Mouse (Mus musculus) liver, embryonic 16.5 days (tissue): ENCODE data around the gene Olfr93. TPM values are rescaled to one million over a fixed set of nuclear protein-coding genes. Genes with fewer than 3 reads are reported as not detected.
"Not testable (repeated sequence)": the region's sequence is repeated elsewhere in the genome, so short reads cannot be mapped to it uniquely, and the experiment has no call there.

ENCODE experiments used
- ATAC-seq: fragments of 200-750 bp; cut with Nextera tagmentation; 2 replicates; pipeline ENCODE4 v1.8.0; 2017; ENCODE audit warnings: low read depth, mild to moderate bottlenecking, moderate number of reproducible peaks, moderate library complexity
- H3K27ac ChIP-seq: fragments of 300-500 bp; sonication (generic); 2 replicates; pipeline ENCODE4 v1.5.1; 2014; ENCODE audit warnings: mild to moderate bottlenecking, low read length
- H3K27me3 ChIP-seq: fragments of 300-500 bp; sonication (generic); 2 replicates; pipeline ENCODE4 v1.6.1; 2014; ENCODE audit warnings: low read depth, low read length, mixed read lengths; ENCODE audit not compliant: control insufficient read depth, insufficient read depth
- H3K36me3 ChIP-seq: fragments of 300-500 bp; sonication (generic); 2 replicates; pipeline ENCODE4 v1.6.1; 2014; ENCODE audit warnings: mild to moderate bottlenecking; ENCODE audit not compliant: control insufficient read depth, insufficient read depth
- H3K4me1 ChIP-seq: fragments of 300-500 bp; sonication (generic); 2 replicates; pipeline ENCODE4 v1.6.1; 2014; ENCODE audit warnings: low read depth, low read length, mixed read lengths; ENCODE audit not compliant: control insufficient read depth
- H3K4me2 ChIP-seq: fragments of 300-500 bp; sonication (generic); 2 replicates; pipeline ENCODE4 v1.6.1; 2014; ENCODE audit warnings: low read depth, low read length, mixed read lengths
- H3K4me3 ChIP-seq: fragments of 300-500 bp; sonication (generic); 2 replicates; pipeline ENCODE4 v1.5.1; 2014; ENCODE audit warnings: low read depth, mild to moderate bottlenecking, low read length
- H3K9ac ChIP-seq: fragments of 300-500 bp; sonication (generic); 2 replicates; pipeline ENCODE4 v1.6.1; 2014; ENCODE audit warnings: low read depth, low read length
- H3K9me3 ChIP-seq: fragments of 300-500 bp; sonication (generic); replicated peaks from 2 replicates; pipeline ENCODE4 v1.6.1; 2016; ENCODE audit warnings: low read length; ENCODE audit not compliant: control insufficient read depth
- WGBS: fragments of 180-500 bp; shearing (Covaris S2); extraction: QIAGEN DNeasy Blood & Tissue Kit; methylation state at CpG from one replicate; pipeline ENCODE4 v1.1.7; 2014; ENCODE audit not compliant: insufficient replicate concordance; 5-methylcytosine and 5-hydroxymethylcytosine counted together
- polyA plus RNA-seq: library from polyadenylated mRNA; unstranded; fragments of >200 nt; fragmentation: Nextera tagmentation; extraction: Ambion mirVana; gene quantifications from 2 replicates; pipeline ENCODE4 v1.2.1, GENCODE M21; 2015

The Olfr93 gene
- polyA plus RNA-seq, 1 experiment from 2014 or later = not detected

DNA sequence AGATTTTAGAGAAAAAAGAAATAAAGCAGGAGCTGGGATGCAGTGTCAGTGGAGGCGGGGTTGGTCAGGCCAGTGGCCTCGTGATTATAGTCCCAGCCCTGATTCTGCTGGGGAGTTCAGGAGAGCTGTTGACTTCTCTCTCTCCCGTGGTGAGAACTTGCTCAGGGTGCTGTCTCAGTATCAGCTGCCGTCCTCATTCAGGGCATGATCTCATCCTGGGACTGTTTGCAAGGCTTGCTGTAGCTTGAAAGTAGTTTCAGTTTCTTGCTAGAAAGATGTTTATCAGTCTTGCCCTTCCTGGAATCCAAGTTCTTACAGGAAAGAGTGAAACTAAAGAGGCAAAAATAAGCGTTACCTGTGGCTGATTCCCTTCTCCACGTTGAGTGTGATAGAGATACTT, 24.2 kb upstream of the Olfr93 start:
- no peak overlapping the region for H3K9ac ChIP-seq
- no peaks in the 10 kb centered on the region for H3K36me3 ChIP-seq
- no peak for ATAC-seq
- no peaks in the 10 kb centered on the region for H3K27me3 ChIP-seq
- no peak overlapping the region for H3K27ac ChIP-seq
- H3K4me2 ChIP-seq = no peak overlapping the region
- no peaks in the 10 kb centered on the region for H3K9me3 ChIP-seq
- 20% methylated on average over 6 of the region's 6 CpGs for WGBS
- no peak overlapping the region for H3K4me3 ChIP-seq
- no peaks in the 10 kb centered on the region for H3K4me1 ChIP-seq

DNA sequence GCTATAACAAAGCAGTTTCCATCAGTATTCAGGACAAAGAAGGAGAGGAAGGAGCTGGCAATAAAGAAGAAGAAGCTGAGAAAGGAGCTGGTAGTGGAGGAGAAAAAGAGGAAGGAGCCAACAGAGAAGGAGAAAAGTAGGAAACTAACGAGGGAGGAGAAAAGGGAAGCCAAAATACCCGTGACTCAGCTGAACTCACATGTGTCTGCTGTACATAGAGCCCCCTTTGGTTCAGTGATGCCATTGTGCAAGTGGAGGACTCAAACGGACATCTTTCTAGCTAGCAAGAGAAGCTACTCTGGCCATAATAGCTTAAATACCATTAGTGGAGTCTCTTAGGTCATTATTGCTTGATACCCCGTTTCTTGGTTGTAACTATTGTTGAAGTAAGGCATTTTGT, 29.9 kb downstream of the Olfr93 start:
- H3K27ac ChIP-seq, H3K4me2 ChIP-seq, H3K36me3 ChIP-seq, ATAC-seq, H3K27me3 ChIP-seq, H3K9ac ChIP-seq, H3K4me3 ChIP-seq, H3K4me1 ChIP-seq, H3K9me3 ChIP-seq: not testable (repeated sequence)
- 25% methylated on average over 4 of the region's 4 CpGs for WGBS

DNA sequence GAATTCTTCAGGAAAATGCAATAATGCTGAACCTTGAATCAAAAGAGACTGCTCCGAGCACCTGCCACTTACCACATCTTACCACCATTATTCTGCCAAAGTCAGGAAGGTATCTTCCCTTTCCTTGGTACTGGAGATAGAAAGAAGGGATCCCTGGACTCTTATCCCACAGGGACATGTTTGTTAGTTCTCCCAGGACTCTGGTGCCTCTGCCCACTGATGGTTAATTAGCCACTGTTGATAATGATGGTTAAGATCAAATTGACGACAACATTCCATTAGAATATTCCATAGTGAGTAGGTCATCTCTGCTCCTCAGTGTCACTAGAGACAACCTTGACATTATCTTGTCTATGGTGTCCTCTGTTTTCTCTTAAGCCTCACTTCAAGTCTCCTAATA, 41.3 kb downstream of the Olfr93 start, which contains the start of gene Olfr92:
TSS of gene Olfr92 (minus strand) at position 101 of the 400 bp plus-strand sequence.
- Histone ChIP-seq H3K36me3 (no peaks in the 10 kb centered on the region), H3K4me1 (no peaks in the 10 kb centered on the region)
- 56% methylated on average over 2 of the region's 2 CpGs for WGBS

GRCm38 (mm10) chr17:37098178-37098577, 63.1 kb downstream of the Olfr93 start, which contains the start of gene Olfr91:
Gene Olfr91, minus strand, starts transcription at chr17:37098278.
- 63% methylated on average over 1 of the region's 1 CpGs for WGBS
- no peak within 1 kb of the TSS for H3K9ac ChIP-seq
- H3K27me3 ChIP-seq = no peaks in the 10 kb centered on the region
- no peak within 1 kb of the TSS for H3K4me2 ChIP-seq
- H3K27ac ChIP-seq = no peak within 1 kb of the TSS
- no peaks in the 10 kb centered on the region for H3K9me3 ChIP-seq
- no peaks in the 10 kb centered on the region for H3K36me3 ChIP-seq
- H3K4me1 ChIP-seq = no peaks in the 10 kb centered on the region
- no peak for ATAC-seq
- no peak within 1 kb of the TSS for H3K4me3 ChIP-seq

More for the DNA sequence above, 41.3 kb downstream of the Olfr93 start, which contains the start of gene Olfr92:
- no peak within 1 kb of the TSS for H3K4me2 ChIP-seq
- H3K9ac ChIP-seq = no peak within 1 kb of the TSS
- no peaks in the 10 kb centered on the region for H3K9me3 ChIP-seq
- ATAC-seq = no peak
- H3K27me3 ChIP-seq = no peaks in the 10 kb centered on the region
- H3K27ac ChIP-seq = no peak within 1 kb of the TSS
- no peak within 1 kb of the TSS for H3K4me3 ChIP-seq

GRCm38 (mm10) chr17:37093289-37093688, 68.0 kb downstream of the Olfr93 start:
- H3K36me3 ChIP-seq = no peaks in the 10 kb centered on the region
- H3K9me3 ChIP-seq = no peaks in the 10 kb centered on the region
- WGBS = 59% methylated on average over 5 of the region's 5 CpGs
- no peaks in the 10 kb centered on the region for H3K4me1 ChIP-seq
- H3K9ac ChIP-seq = no peak overlapping the region
- H3K4me3 ChIP-seq = no peak overlapping the region
- H3K27ac ChIP-seq = no peak overlapping the region
- no peaks in the 10 kb centered on the region for H3K27me3 ChIP-seq
- no peak for ATAC-seq
- no peak overlapping the region for H3K4me2 ChIP-seq

GRCm38 (mm10) chr17:37092198-37092597, 69.1 kb downstream of the Olfr93 start:
- H3K4me1 ChIP-seq = no peaks in the 10 kb centered on the region
- WGBS = 10% methylated on average over 1 of the region's 1 CpGs

More at GRCm38 (mm10) chr17:37092198-37092597, 69.1 kb downstream of the Olfr93 start:
- Histone ChIP-seq H3K4me3 (no peak overlapping the region), H3K27me3 (no peaks in the 10 kb centered on the region), H3K36me3 (no peaks in the 10 kb centered on the region), H3K4me2 (no peak overlapping the region), H3K9me3 (no peaks in the 10 kb centered on the region), H3K9ac (no peak overlapping the region), H3K27ac (no peak overlapping the region)
- ATAC-seq = no peak

Other genes with a start within 250 kb of the Olfr93 start
- 0.08 TPM in 1 of 2 replicates, not detected in the other for gene Rnf39, start 218.6 kb downstream of the Olfr93 start, polyA plus RNA-seq
- gene Ppp1r11, start 209.8 kb downstream of the Olfr93 start, polyA plus RNA-seq = 23.9 and 28.8 TPM in 2 replicates
- gene Znrd1, start 202.9 kb downstream of the Olfr93 start, polyA plus RNA-seq = 20.9 and 21.3 TPM in 2 replicates
- gene Znrd1as, start 202.9 kb downstream of the Olfr93 start, polyA plus RNA-seq = 2.5 and 3.0 TPM in 2 replicates
- not detected in 2 replicates for gene 2410137M14Rik, start 180.3 kb downstream of the Olfr93 start, polyA plus RNA-seq
- gene H2-M5, start 172.0 kb downstream of the Olfr93 start, polyA plus RNA-seq = not detected in 2 replicates
- 2.9 and 3.4 TPM in 2 replicates for gene Zfp57, start 160.3 kb downstream of the Olfr93 start, polyA plus RNA-seq
- gene Mog, start 138.1 kb downstream of the Olfr93 start, polyA plus RNA-seq = not detected in 2 replicates
- gene Gabbr1, start 115.5 kb downstream of the Olfr93 start, polyA plus RNA-seq = 0.46 and 1.0 TPM in 2 replicates
- not detected in 2 replicates for gene Olfr90, start 73.0 kb downstream of the Olfr93 start, polyA plus RNA-seq
- not detected in 2 replicates for gene Olfr91, start 63.2 kb downstream of the Olfr93 start, polyA plus RNA-seq
- not detected in 2 replicates for gene Olfr92, start 41.4 kb downstream of the Olfr93 start, polyA plus RNA-seq
- gene Ubd, start 32.4 kb upstream of the Olfr93 start, polyA plus RNA-seq = not detected in 2 replicates
- not detected in 2 replicates for gene Olfr94, start 39.5 kb upstream of the Olfr93 start, polyA plus RNA-seq
- gene Olfr95, start 51.6 kb upstream of the Olfr93 start, polyA plus RNA-seq = not detected in 2 replicates
- not detected in 2 replicates for gene Olfr96, start 58.7 kb upstream of the Olfr93 start, polyA plus RNA-seq
- not detected in 2 replicates for gene Olfr97, start 75.8 kb upstream of the Olfr93 start, polyA plus RNA-seq
- not detected in 2 replicates for gene Olfr98, start 102.3 kb upstream of the Olfr93 start, polyA plus RNA-seq
- gene H2-M3, start 108.7 kb upstream of the Olfr93 start, polyA plus RNA-seq = 2.2 and 2.6 TPM in 2 replicates
- gene Olfr99, start 122.0 kb upstream of the Olfr93 start, polyA plus RNA-seq = not detected in 2 replicates
- gene Olfr101, start 142.8 kb upstream of the Olfr93 start, polyA plus RNA-seq = not detected in 2 replicates
- gene Olfr102, start 155.6 kb upstream of the Olfr93 start, polyA plus RNA-seq = not detected in 2 replicates
- gene Olfr103, start 178.2 kb upstream of the Olfr93 start, polyA plus RNA-seq = not detected in 2 replicates
- not detected in 2 replicates for gene Olfr104-ps, start 198.1 kb upstream of the Olfr93 start, polyA plus RNA-seq
- gene Olfr105-ps, start 217.5 kb upstream of the Olfr93 start, polyA plus RNA-seq = not detected in 2 replicates
- not detected in 2 replicates for gene Olfr106-ps, start 228.9 kb upstream of the Olfr93 start, polyA plus RNA-seq
- not detected in 2 replicates for gene Olfr107, start 237.7 kb upstream of the Olfr93 start, polyA plus RNA-seq